Mouse (Mus musculus) brain, adult 2 months (tissue): ENCODE data around the gene Gm5134.

Source experiments
- DNase-seq: peaks from one replicate; pipeline ENCODE4 v3.0.0; 2011; ENCODE audit warnings: low read depth, low spot score

The Gm5134 gene

GRCm38 (mm10) chr10:75994531-75995210 is 40.4 kb downstream of the Gm5134 start:
- DNase-seq, result peak; percentile 64

- DNase-seq, result peak; percentile 53
Measured at GRCm38 (mm10) chr10:75995463-75995862, 41.1 kb downstream of the Gm5134 start.

- DNase-seq, result no peak
Measured at GRCm38 (mm10) chr10:75996315-75996714, 42.0 kb downstream of the Gm5134 start.

GRCm38 (mm10) chr10:76001160-76001559 is 46.8 kb downstream of the Gm5134 start:
- DNase-seq, result no peak

GRCm38 (mm10) chr10:76002101-76002521 is 47.8 kb downstream of the Gm5134 start:
- DNase-seq, result peak; percentile 88

GRCm38 (mm10) chr10:76002615-76003014 is 48.3 kb downstream of the Gm5134 start:
- DNase-seq, result no peak

- no peak for DNase-seq
Measured at GRCm38 (mm10) chr10:76003221-76003620, 48.9 kb downstream of the Gm5134 start.

GRCm38 (mm10) chr10:76006385-76006784 is 52.1 kb downstream of the Gm5134 start:
- DNase-seq, result no peak

- DNase-seq, result no peak
Measured at GRCm38 (mm10) chr10:76009812-76010211, 55.5 kb downstream of the Gm5134 start.

GRCm38 (mm10) chr10:76012922-76013321 is 58.6 kb downstream of the Gm5134 start:
- peak; percentile 48 for DNase-seq

- DNase-seq, result no peak
Measured at GRCm38 (mm10) chr10:76016886-76017285, 62.6 kb downstream of the Gm5134 start.

- no peak for DNase-seq
Measured at GRCm38 (mm10) chr10:76021728-76022127, 67.4 kb downstream of the Gm5134 start.

- DNase-seq, result no peak
Measured at GRCm38 (mm10) chr10:76023921-76024320, 69.6 kb downstream of the Gm5134 start.

GRCm38 (mm10) chr10:76025470-76026190 is 71.3 kb downstream of the Gm5134 start:
- no peak for DNase-seq

- DNase-seq, result no peak
Measured at GRCm38 (mm10) chr10:76027127-76028015, 73.1 kb downstream of the Gm5134 start.

- no peak for DNase-seq
Measured at GRCm38 (mm10) chr10:76028016-76028366, 73.7 kb downstream of the Gm5134 start.

- DNase-seq, result no peak
Measured at GRCm38 (mm10) chr10:76028396-76028795, 74.1 kb downstream of the Gm5134 start.

- no peak for DNase-seq
Measured at GRCm38 (mm10) chr10:76029276-76029675, 75.0 kb downstream of the Gm5134 start.

- no peak for DNase-seq
Measured at GRCm38 (mm10) chr10:76030496-76030895, 76.2 kb downstream of the Gm5134 start.

- DNase-seq, result no peak
Measured at GRCm38 (mm10) chr10:76031511-76032401, 77.4 kb downstream of the Gm5134 start.
